Mouse (Mus musculus) C2C12 (cell line): ENCODE data around the gene Nat8f2.

Experiments
- CTCF ChIP-seq: IDR thresholded peaks from one replicate; pipeline ENCODE4 v1.5.1; 2011; ENCODE audit not compliant: control insufficient read depth, insufficient read depth, insufficient read length
- MAX ChIP-seq: IDR thresholded peaks from one replicate; pipeline ENCODE4 v1.6.1; 2011; ENCODE audit warnings: mild to moderate bottlenecking, control low read depth
- USF1 ChIP-seq: IDR thresholded peaks from one replicate; pipeline ENCODE4 v1.6.1; 2011; ENCODE audit warnings: low read depth, mild to moderate bottlenecking, control low read depth, moderate library complexity

DNA sequence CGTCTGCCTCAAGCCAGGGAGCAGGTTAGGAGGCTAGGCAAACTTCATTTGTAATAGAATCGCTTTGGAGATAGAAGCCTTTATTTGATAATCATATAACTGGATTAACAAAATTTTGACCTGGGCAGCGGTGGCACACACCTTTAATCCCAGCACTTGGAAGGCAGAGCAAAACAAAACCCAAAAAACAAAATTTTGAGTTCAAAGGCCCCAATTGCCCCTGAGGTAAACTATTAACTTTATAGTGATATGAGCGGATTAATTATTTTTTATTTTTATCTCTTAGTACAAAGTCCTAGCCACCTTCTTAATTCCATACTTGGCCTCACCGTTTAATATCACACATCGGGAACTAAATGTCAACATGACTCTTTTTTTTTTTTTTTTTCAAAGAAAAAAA is 47.6 kb upstream of the Nat8f2 start:
- TF ChIP-seq CTCF (no peak), USF1 (no peak), MAX (no peak)
